Mouse (Mus musculus) forebrain, embryonic 11.5 days (tissue): Measurements from ENCODE around the gene Gadd45a. TPM values are rescaled to one million over a fixed set of nuclear protein-coding genes. Genes with fewer than 3 reads are reported as not detected.

ENCODE experiments used
- ATAC-seq: fragments of 200-750 bp; cut with Nextera tagmentation; replicated peaks from 2 replicates; pipeline ENCODE4 v1.8.0; 2017; ENCODE audit warnings: moderate TSS enrichment; ENCODE audit not compliant: low FRiP score
- DNase-seq: peaks from one replicate; pipeline ENCODE4 v3.0.0-alpha.2; 2017; ENCODE audit warnings: low spot score
- H3K27ac ChIP-seq: fragments of 300-500 bp; sonication (generic); 2 replicates; pipeline ENCODE4 v1.5.1; 2014; ENCODE audit warnings: low read depth, low read length
- H3K27me3 ChIP-seq: fragments of 300-500 bp; sonication (generic); 2 replicates; pipeline ENCODE4 v1.6.1; 2014; ENCODE audit warnings: mild to moderate bottlenecking, low read length, mixed read lengths; ENCODE audit not compliant: control insufficient read depth, insufficient read depth
- H3K36me3 ChIP-seq: fragments of 300-500 bp; sonication (generic); 2 replicates; pipeline ENCODE4 v1.6.1; 2014; ENCODE audit warnings: mild to moderate bottlenecking, low read length, moderate library complexity, mixed read lengths; ENCODE audit not compliant: control insufficient read depth, insufficient read depth
- H3K4me1 ChIP-seq: fragments of 300-500 bp; sonication (generic); replicated peaks from 2 replicates; pipeline ENCODE4 v1.6.1; 2014; ENCODE audit warnings: low read length, mixed read lengths; ENCODE audit not compliant: control insufficient read depth, insufficient read depth
- H3K4me2 ChIP-seq: fragments of 300-500 bp; sonication (generic); 2 replicates; pipeline ENCODE4 v1.6.1; 2014; ENCODE audit warnings: low read depth, mild to moderate bottlenecking, low read length, moderate library complexity, mixed read lengths; ENCODE audit not compliant: severe bottlenecking
- H3K4me3 ChIP-seq: fragments of 300-500 bp; sonication (generic); 2 replicates; pipeline ENCODE4 v1.5.1; 2014; ENCODE audit warnings: low read depth, low read length
- H3K9ac ChIP-seq: fragments of 300-500 bp; sonication (generic); 2 replicates; pipeline ENCODE4 v1.6.1; 2014; ENCODE audit warnings: low read length
- H3K9me3 ChIP-seq: fragments of 300-500 bp; sonication (generic); 2 replicates; pipeline ENCODE4 v1.6.1; 2016; ENCODE audit warnings: low read length, mixed read lengths; ENCODE audit not compliant: control insufficient read depth
- WGBS: fragments of 180-500 bp; shearing (Covaris S2); extraction: QIAGEN DNeasy Blood & Tissue Kit; methylation state at CpG from one replicate; pipeline ENCODE4 v1.1.7; 2014; 5-methylcytosine and 5-hydroxymethylcytosine counted together
- polyA plus RNA-seq: library from polyadenylated mRNA; unstranded; fragments of >200 nt; fragmentation: Nextera tagmentation; extraction: Ambion mirVana; gene quantifications from 2 replicates; pipeline ENCODE4 v1.2.1, GENCODE M21; 2014

Gene Gadd45a
- polyA plus RNA-seq, 1 experiment from 2014 or later: 23.2 TPM

DNA sequence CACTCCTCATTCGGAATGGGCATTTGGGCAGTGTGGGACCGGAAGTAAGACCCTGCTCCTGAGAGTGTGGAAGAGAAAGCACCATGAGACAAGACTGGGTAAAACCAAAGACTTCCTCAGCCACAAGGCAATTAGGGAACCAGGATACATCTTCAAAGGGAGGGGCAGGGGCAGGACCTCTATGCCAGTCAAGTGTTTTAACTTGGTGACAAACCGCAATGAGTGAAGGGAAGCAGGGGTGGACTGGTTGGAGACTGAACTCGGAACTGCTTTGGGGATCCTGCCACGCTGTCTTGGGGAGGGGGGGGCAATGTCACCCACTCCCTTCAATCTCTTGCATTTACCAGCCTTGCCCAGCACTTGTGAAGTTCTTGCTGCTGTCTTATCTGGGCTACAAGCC lies 36.7 kb upstream of the Gadd45a start:
- H3K4me2 ChIP-seq: no peak overlapping the region
- no peak overlapping the region for H3K9ac ChIP-seq
- no peak overlapping the region for H3K4me3 ChIP-seq
- H3K4me1 ChIP-seq: no peaks in the 10 kb centered on the region
- H3K27ac ChIP-seq: no peak overlapping the region
- no peaks in the 10 kb centered on the region for H3K27me3 ChIP-seq
- no peaks in the 10 kb centered on the region for H3K9me3 ChIP-seq
- DNase-seq (no peak), ATAC-seq (no peak)
- no peaks in the 10 kb centered on the region for H3K36me3 ChIP-seq
- WGBS: 91% methylated on average over 5 of the region's 5 CpGs

DNA sequence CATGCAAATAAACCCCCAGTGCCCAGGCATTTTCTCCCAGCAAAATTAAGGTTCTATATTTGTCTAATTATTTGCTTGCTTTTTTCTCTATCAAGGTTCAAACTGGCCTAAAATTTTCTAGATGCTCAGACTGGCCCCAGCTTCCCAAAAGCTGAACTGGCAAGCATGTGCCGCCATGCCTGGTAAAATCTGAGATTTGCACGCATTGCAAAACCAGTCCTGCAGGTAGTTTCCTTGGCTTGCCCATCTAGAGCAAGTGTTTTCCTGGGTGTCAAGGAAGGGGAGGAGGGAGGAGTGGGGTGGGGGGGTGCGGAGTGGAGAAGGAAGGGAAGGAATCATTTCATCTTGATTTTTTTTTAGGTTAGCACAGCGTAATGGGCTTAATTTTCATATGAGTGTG lies 36.2 kb upstream of the Gadd45a start:
- no peaks in the 10 kb centered on the region for H3K9me3 ChIP-seq
- no peak overlapping the region for H3K27ac ChIP-seq
- 95% methylated on average over 4 of the region's 4 CpGs for WGBS
- no peak overlapping the region for H3K9ac ChIP-seq
- ATAC-seq: no peak
- DNase-seq: no peak
- H3K4me1 ChIP-seq: no peaks in the 10 kb centered on the region
- H3K4me2 ChIP-seq: no peak overlapping the region
- H3K4me3 ChIP-seq: no peak overlapping the region
- H3K27me3 ChIP-seq: no peaks in the 10 kb centered on the region
- no peaks in the 10 kb centered on the region for H3K36me3 ChIP-seq

DNA sequence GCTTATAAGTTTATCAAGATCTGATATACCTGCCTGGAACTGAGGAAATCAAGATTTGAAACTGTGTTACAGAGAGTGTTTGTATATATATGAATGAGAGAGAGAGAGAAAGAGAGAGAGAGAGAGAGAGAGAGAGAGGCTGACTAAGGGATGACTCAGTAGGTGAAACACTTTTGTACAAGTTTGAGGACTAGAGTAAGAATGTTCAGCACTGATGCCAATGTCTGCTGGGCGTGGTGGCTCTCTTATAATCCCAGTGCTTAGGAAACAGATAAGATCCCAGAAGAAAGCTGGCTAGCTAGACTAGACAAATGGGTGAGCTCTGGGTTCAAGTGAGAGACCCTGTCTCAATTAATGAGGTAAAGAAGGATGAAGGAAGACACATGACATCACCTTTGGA lies 34.4 kb upstream of the Gadd45a start:
- no peaks in the 10 kb centered on the region for H3K36me3 ChIP-seq
- no peak overlapping the region for H3K4me2 ChIP-seq
- H3K27ac ChIP-seq: no peak overlapping the region
- 76% methylated on average over 1 of the region's 1 CpGs for WGBS
- DNase-seq: no peak
- H3K27me3 ChIP-seq: no peaks in the 10 kb centered on the region
- no peak overlapping the region for H3K9ac ChIP-seq
- H3K4me1 ChIP-seq: no peaks in the 10 kb centered on the region
- H3K4me3 ChIP-seq: no peak overlapping the region
- H3K9me3 ChIP-seq: no peaks in the 10 kb centered on the region
- no peak for ATAC-seq

DNA sequence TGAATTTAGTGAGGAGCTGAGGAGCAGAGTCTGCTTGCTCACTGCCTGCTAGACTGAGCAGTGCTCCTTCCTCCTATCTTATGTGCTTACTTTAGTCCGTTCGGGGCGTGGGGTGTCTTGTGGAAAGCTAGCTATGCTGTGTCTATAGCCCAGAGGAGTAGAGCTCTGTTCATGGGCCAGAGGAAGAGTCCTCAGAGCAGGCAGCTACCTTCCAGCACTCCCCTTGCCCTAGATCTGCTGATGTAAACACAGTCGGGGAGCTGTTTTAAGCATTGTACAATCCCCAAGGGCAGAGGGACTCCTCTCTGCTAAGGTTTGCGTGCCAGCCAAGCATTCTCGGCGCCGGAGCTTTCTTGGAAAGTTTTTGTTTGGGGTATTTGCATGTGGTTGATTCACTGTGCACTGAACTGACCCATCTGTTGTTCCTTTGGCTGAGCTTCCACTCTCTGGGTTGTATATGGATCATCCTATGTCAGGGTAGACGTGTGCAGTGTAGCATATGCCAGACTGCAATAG lies 32.6 kb upstream of the Gadd45a start:
- Histone ChIP-seq H3K27ac (no peak overlapping the region), H3K9me3 (no peaks in the 10 kb centered on the region), H3K4me3 (no peak overlapping the region), H3K9ac (no peak overlapping the region), H3K36me3 (no peaks in the 10 kb centered on the region), H3K4me2 (no peak overlapping the region), H3K27me3 (no peaks in the 10 kb centered on the region), H3K4me1 (no peaks in the 10 kb centered on the region)
- ATAC-seq (no peak), DNase-seq (no peak)
- 72% methylated on average over 9 of the region's 9 CpGs for WGBS

DNA sequence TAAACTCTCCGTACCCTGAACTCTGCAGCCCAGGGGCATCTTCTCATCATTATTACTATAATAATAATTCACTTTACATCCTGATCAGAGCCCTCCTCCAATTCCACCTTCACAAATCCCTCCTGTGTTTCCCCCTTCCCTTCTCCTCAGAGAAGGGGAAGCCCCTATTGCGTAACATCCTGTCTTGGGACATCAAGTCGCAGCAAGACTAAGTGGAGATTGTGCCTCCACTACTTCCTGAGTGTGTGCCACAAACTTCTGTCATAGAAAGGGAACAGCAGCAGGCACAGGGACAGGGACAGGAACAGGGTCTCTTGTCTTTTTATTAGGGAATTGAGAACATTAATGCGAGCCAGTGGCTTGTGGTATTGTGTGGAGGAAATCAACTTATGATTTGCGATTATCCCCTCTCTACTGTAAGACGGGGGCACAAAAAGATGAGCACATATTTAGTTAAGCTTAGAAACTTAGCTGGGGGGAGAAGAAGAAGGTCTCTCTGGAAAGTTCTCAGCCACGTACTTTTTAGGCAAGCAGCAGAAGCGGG lies 32.0 kb upstream of the Gadd45a start:
- Histone ChIP-seq H3K4me3 (no peak overlapping the region), H3K4me1 (no peaks in the 10 kb centered on the region), H3K36me3 (no peaks in the 10 kb centered on the region), H3K27ac (no peak overlapping the region), H3K9me3 (no peaks in the 10 kb centered on the region), H3K27me3 (no peaks in the 10 kb centered on the region), H3K9ac (no peak overlapping the region), H3K4me2 (no peak overlapping the region)
- ATAC-seq (no peak), DNase-seq (no peak)
- WGBS: 85% methylated on average over 8 of the region's 8 CpGs

DNA sequence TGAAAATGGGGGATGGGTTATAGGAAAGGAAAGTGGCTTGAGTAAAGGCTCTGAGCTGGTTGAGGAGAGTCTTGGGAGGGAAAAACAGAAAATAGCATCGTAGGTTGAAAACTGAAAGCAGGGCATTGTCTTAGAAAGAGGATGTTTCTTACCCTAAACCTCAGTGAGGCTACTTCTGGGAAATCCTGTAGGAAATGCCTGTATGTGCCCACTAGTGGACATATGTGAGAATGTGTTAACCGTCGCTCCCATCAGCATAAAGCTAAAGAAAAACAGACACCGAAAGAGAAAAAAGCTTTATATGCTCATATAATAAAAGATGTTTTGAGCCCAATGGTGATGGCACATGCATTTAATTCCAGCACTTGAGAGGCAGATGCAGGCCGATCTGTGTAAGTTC lies 22.8 kb upstream of the Gadd45a start:
- H3K9me3 ChIP-seq: no peaks in the 10 kb centered on the region
- ATAC-seq: no peak
- no peak overlapping the region for H3K27ac ChIP-seq
- no peaks in the 10 kb centered on the region for H3K4me1 ChIP-seq
- H3K4me3 ChIP-seq: no peak overlapping the region
- no peaks in the 10 kb centered on the region for H3K27me3 ChIP-seq
- no peak for DNase-seq
- H3K36me3 ChIP-seq: no peaks in the 10 kb centered on the region
- WGBS: 88% methylated on average over 5 of the region's 5 CpGs
- H3K4me2 ChIP-seq: no peak overlapping the region
- no peak overlapping the region for H3K9ac ChIP-seq

DNA sequence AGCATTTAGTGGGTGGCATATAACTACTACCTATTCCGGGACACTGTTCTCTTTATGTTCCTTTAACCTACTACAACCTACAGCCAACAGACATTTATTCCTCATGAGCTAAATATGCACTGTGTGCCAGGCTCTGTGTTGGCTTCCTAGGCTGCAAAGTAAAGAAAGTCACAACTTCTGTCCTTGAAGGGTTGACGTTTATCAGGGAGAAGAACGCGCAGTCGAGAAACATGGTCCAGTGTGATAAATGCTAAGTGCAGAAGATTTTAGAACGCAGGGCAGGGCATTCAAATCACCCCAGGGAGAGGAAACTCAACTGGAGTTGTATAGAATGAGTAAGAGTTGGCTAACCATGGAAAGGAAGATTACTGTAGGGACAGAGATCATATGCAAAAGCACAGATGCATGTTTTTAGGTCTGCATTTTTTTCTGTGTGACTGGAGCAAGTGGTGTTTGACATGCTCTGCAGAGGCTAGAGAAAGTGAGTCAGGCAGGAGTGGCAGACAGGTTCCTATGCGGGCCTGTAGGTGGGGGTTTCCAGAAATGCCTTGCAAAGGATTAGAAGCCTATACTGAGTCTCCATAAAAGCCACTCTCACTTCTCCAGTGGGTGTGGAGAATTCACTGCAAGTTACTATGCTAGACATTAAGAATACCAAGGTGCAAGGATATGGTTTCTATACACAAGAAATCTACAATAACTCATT lies 20.9 kb upstream of the Gadd45a start:
- WGBS: 89% methylated on average over 7 of the region's 7 CpGs
- H3K4me2 ChIP-seq: no peak overlapping the region
- ATAC-seq (no peak), DNase-seq (no peak)
- H3K27ac ChIP-seq: no peak overlapping the region
- H3K4me1 ChIP-seq: no peaks in the 10 kb centered on the region
- no peak overlapping the region for H3K9ac ChIP-seq
- H3K4me3 ChIP-seq: no peak overlapping the region
- no peaks in the 10 kb centered on the region for H3K9me3 ChIP-seq
- no peaks in the 10 kb centered on the region for H3K36me3 ChIP-seq
- H3K27me3 ChIP-seq: no peaks in the 10 kb centered on the region

DNA sequence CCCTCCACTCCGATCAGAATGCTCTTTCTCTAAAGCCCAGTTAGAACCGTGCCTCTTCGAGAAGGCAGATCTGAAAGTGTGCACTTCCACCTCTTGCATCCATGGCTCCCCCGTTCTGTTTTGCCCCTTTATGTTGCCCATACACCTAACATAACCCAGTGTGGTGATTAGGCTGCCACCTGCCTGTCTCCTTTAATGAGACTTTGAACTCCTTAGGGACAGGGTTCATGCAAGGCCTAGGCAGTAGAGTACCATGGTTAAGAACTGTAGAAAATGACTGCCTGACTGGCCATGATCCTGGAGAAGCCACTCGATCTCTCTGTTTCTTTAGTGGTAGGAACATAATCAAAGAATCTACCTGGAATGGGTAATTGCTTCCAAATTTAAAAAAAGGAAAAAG lies 20.3 kb upstream of the Gadd45a start:
- DNase-seq: no peak
- WGBS: 83% methylated on average over 5 of the region's 5 CpGs
- H3K4me2 ChIP-seq: no peak overlapping the region
- ATAC-seq: no peak
- H3K27ac ChIP-seq: no peak overlapping the region
- H3K4me3 ChIP-seq: no peak overlapping the region
- no peaks in the 10 kb centered on the region for H3K4me1 ChIP-seq
- H3K27me3 ChIP-seq: no peaks in the 10 kb centered on the region
- no peaks in the 10 kb centered on the region for H3K9me3 ChIP-seq
- H3K36me3 ChIP-seq: no peaks in the 10 kb centered on the region
- H3K9ac ChIP-seq: no peak overlapping the region
